Mouse (Mus musculus) heart, embryonic 15.5 days (tissue): ENCODE measurements around the gene Kcnd3. TPM values are rescaled to one million over a fixed set of nuclear protein-coding genes. Genes with fewer than 3 reads are reported as not detected.

Source experiments
- ATAC-seq: fragments of 200-750 bp; cut with Nextera tagmentation; replicated peaks from 2 replicates; pipeline ENCODE4 v1.8.0; 2017; ENCODE audit warnings: low read depth, moderate TSS enrichment; ENCODE audit not compliant: insufficient number of reproducible peaks, insufficient read depth, low FRiP score
- H3K27ac ChIP-seq: fragments of 300-500 bp; sonication (generic); 2 replicates; pipeline ENCODE4 v1.5.1; 2015; ENCODE audit warnings: mild to moderate bottlenecking, inconsistent platforms
- H3K27me3 ChIP-seq: fragments of 300-500 bp; sonication (generic); 2 replicates; pipeline ENCODE4 v1.6.1; 2015; ENCODE audit warnings: inconsistent platforms
- H3K36me3 ChIP-seq: fragments of 300-500 bp; sonication (generic); 2 replicates; pipeline ENCODE4 v1.6.1; 2015; ENCODE audit warnings: mild to moderate bottlenecking, inconsistent platforms
- H3K4me1 ChIP-seq: fragments of 300-500 bp; sonication (generic); replicated peaks from 2 replicates; pipeline ENCODE4 v1.6.1; 2015; ENCODE audit warnings: inconsistent platforms
- H3K4me2 ChIP-seq: fragments of 300-500 bp; sonication (generic); 2 replicates; pipeline ENCODE4 v1.6.1; 2015; ENCODE audit warnings: inconsistent platforms, mild to moderate bottlenecking, moderate library complexity
- H3K4me3 ChIP-seq: fragments of 300-500 bp; sonication (generic); 2 replicates; pipeline ENCODE4 v1.5.1; 2015; ENCODE audit warnings: mild to moderate bottlenecking, inconsistent platforms
- H3K9ac ChIP-seq: fragments of 300-500 bp; sonication (generic); 2 replicates; pipeline ENCODE4 v1.6.1; 2015; ENCODE audit warnings: mild to moderate bottlenecking, inconsistent platforms
- H3K9me3 ChIP-seq: fragments of 300-500 bp; sonication (generic); replicated peaks from 2 replicates; pipeline ENCODE4 v1.6.1; 2016; ENCODE audit warnings: inconsistent platforms
- WGBS: fragments of 180-500 bp; shearing (Covaris S2); methylation state at CpG from one replicate; pipeline ENCODE4 v1.1.7; 2015; ENCODE audit warnings: mixed read lengths; 5-methylcytosine and 5-hydroxymethylcytosine counted together
- polyA plus RNA-seq: library from polyadenylated mRNA; unstranded; fragments of >200 nt; fragmentation: Nextera tagmentation; extraction: Ambion mirVana; gene quantifications from 2 replicates; pipeline ENCODE4 v1.2.1, GENCODE M21; 2015

The Kcnd3 gene
- polyA plus RNA-seq, result 0.44 and 0.74 TPM in 2 replicates

DNA sequence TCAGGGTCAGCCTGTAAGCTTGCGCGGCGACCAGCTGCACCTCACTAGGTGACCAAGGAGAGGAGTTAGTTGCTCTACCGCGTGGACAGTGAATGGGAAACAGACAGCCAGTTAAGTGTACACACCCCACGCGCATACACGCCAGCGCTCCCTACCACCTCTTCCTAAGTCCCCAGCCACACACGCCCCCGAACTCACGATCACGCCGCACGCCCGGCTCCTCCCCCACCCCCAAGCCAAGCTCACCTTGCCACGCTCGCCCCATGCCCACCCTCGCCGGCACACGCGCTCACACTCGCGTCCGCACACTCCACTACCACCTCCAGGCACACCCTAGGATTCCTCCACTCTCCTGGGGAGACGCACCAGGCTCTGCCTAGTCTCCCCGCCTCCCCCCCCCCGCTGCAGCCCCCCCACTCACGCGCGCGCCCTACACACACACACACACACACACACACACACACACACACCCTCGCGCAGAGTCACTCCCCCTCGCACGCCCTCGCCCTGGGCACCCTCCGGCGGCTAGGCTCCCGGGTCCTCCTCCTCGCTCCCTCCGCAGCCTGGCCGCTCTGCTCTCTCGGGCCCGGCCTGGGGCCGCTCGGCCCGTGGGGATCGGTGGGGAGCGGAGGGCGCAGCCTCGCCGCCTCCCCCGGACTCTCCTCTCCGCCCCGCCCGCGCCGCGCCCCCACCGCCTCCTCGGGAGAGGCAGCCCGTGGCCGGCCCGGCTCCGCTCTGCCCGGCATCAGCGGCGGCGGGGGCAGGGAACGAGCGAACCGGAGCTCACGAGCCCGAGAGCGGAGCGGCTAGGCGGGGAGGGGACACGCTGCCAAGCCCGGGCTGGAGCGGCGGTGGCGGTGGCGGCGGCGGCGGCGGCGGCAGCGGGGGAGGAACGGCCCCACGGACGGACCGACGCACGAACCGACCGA, at the start of gene Kcnd3:
Gene Kcnd3, plus strand, starts transcription at position 704 of the 929 bp plus-strand sequence.
- peak within 1 kb of the TSS; percentile 59 for H3K9ac ChIP-seq
- peaks cover 66% of the 10 kb centered on the region for H3K27me3 ChIP-seq
- no peaks in the 10 kb centered on the region for H3K36me3 ChIP-seq
- peak within 1 kb of the TSS; percentile 100 for H3K4me2 ChIP-seq
- peak within 1 kb of the TSS; percentile 66 for H3K4me3 ChIP-seq
- 1% methylated on average over 57 of the region's 98 CpGs for WGBS
- H3K27ac ChIP-seq, result no peak within 1 kb of the TSS
- H3K4me1 ChIP-seq, result peaks cover 25% of the 10 kb centered on the region
- H3K9me3 ChIP-seq, result no peaks in the 10 kb centered on the region
- ATAC-seq, result peak; percentile 50

DNA sequence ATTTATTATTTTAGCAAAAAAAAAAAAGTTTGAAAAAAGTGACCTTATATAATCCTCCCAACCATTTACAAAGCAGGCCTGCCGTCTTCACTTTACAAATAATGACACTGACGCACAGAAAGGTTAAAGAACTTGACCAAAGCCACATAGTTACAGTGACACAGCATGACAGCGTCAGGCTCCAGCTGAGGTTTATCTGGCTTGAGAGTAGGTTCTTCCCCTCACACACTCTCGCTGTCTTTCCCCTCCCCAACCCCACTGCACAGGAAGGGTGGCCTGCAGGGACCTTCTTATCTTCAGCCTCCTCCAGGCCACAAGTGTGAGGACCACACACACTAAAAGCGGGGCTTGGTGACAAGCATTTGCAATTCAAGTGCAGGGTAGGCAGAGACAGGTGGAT, 49.5 kb upstream of the Kcnd3 start:
- peak; percentile 42; the same call in 1 of the 2 replicates for ATAC-seq
- Histone ChIP-seq H3K36me3 (no peaks in the 10 kb centered on the region), H3K9ac (no peak overlapping the region), H3K4me2 (no peak overlapping the region), H3K27ac (no peak overlapping the region), H3K27me3 (no peaks in the 10 kb centered on the region), H3K9me3 (no peaks in the 10 kb centered on the region), H3K4me3 (no peak overlapping the region), H3K4me1 (peaks cover 7% of the 10 kb centered on the region)
- 25% methylated on average over 5 of the region's 5 CpGs for WGBS

DNA sequence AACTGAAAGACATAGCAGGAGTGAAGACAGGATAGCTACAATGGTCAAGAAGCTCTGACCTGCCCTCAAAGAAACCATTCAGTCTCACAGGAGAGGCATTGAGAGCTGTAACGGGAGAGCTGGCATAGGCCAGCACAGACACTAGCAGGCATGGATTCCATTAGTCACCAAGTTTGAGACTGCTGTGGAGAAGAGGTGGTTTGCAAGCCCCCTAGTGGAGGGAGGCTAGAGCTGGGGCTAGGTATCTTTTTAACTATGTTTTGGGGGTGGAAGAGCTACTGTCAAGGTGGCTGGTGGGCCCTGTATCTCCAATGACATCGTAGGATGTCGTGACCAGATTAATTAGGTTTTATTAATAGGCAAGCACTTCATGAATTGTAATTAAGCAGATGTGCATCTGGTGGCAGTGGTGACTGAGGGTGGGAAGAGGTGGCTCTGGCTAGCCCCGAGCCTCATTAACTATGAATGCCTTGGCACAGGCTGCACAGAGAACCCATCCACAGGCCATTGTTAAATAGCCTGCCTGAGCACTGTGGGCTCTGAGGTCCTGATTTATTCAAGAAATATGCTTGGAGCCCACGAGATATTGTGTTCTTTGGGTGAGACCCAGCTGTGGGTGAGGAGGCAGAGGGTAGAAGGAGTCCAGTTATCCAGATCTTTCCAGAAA, 48.6 kb upstream of the Kcnd3 start:
- Histone ChIP-seq H3K9me3 (no peaks in the 10 kb centered on the region), H3K36me3 (no peaks in the 10 kb centered on the region), H3K4me2 (no peak overlapping the region), H3K9ac (no peak overlapping the region), H3K4me1 (peaks cover 7% of the 10 kb centered on the region), H3K27ac (peak overlapping the region; percentile 39), H3K4me3 (no peak overlapping the region), H3K27me3 (no peaks in the 10 kb centered on the region)
- ATAC-seq, result peak; percentile 36; the same call in 1 of the 2 replicates
- WGBS, result 61% methylated on average over 5 of the region's 5 CpGs

DNA sequence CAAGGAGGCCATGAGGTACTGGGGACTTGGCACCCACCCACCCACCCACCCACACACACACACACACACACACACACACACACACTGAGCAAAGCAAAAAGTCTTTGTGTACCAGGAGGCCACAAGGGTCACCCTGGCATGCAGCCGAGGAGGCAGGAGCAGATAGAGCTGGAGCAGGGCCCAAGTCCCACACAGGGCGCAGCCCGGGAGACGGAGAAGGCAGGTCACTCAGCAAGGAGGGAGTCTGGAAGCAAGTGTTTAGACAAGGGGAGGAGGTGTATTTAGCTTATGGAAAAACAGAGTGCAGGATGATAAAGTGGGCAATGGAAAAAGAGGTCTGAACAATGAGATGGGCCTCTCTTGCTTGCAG, 48.1 kb upstream of the Kcnd3 start:
- WGBS, result 24% methylated on average over 4 of the region's 4 CpGs
- Histone ChIP-seq H3K4me3 (no peak overlapping the region), H3K27me3 (no peaks in the 10 kb centered on the region), H3K27ac (peak overlapping the region; percentile 46), H3K9ac (no peak overlapping the region), H3K36me3 (no peaks in the 10 kb centered on the region), H3K4me1 (peaks cover 7% of the 10 kb centered on the region), H3K9me3 (no peaks in the 10 kb centered on the region), H3K4me2 (no peak overlapping the region)
- ATAC-seq, result peak; percentile 80

GRCm38 (mm10) chr3:105405516-105405915, 46.6 kb upstream of the Kcnd3 start:
- no peak for ATAC-seq
- H3K4me1 ChIP-seq, result peaks cover 7% of the 10 kb centered on the region
- no peaks in the 10 kb centered on the region for H3K27me3 ChIP-seq
- no peaks in the 10 kb centered on the region for H3K36me3 ChIP-seq
- no peak overlapping the region for H3K9ac ChIP-seq
- no peak overlapping the region for H3K4me2 ChIP-seq
- no peaks in the 10 kb centered on the region for H3K9me3 ChIP-seq
- no peak overlapping the region for H3K27ac ChIP-seq
- WGBS, result 74% methylated on average over 7 of the region's 7 CpGs
- no peak overlapping the region for H3K4me3 ChIP-seq

- no peak overlapping the region for H3K4me3 ChIP-seq
- H3K4me1 ChIP-seq, result peaks cover 7% of the 10 kb centered on the region
- WGBS, result 43% methylated on average over 7 of the region's 7 CpGs
- H3K9me3 ChIP-seq, result no peaks in the 10 kb centered on the region
- no peak overlapping the region for H3K27ac ChIP-seq
- no peak overlapping the region for H3K4me2 ChIP-seq
- no peak for ATAC-seq
- H3K9ac ChIP-seq, result no peak overlapping the region
- H3K27me3 ChIP-seq, result no peaks in the 10 kb centered on the region
- H3K36me3 ChIP-seq, result no peaks in the 10 kb centered on the region
These were observed 46.1 kb upstream of the Kcnd3 start for GRCm38 (mm10) chr3:105406036-105406435.

DNA sequence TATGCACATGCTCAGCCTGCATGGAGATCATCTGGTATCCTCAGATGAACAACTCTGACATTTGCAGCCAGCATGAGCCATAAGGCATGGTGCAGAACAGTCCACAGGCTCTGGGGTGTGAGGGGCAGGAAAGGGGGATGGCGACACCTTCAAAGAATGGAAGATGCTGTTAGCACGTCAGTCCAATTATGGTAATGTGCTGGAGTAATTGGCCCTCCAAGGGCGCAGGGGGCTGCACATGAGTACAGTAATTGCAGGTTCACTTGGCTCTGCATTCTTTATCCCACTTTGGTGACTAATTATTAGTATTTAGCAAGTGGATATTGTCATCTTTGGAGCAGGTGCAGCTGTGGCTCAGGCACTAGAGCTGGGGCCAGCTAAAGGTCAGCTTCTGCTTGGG, 43.9 kb upstream of the Kcnd3 start:
- H3K27ac ChIP-seq, result no peak overlapping the region
- no peaks in the 10 kb centered on the region for H3K36me3 ChIP-seq
- ATAC-seq, result no peak
- no peaks in the 10 kb centered on the region for H3K9me3 ChIP-seq
- H3K27me3 ChIP-seq, result no peaks in the 10 kb centered on the region
- 81% methylated on average over 3 of the region's 3 CpGs for WGBS
- no peak overlapping the region for H3K9ac ChIP-seq
- H3K4me1 ChIP-seq, result peaks cover 5% of the 10 kb centered on the region
- H3K4me2 ChIP-seq, result no peak overlapping the region
- no peak overlapping the region for H3K4me3 ChIP-seq

DNA sequence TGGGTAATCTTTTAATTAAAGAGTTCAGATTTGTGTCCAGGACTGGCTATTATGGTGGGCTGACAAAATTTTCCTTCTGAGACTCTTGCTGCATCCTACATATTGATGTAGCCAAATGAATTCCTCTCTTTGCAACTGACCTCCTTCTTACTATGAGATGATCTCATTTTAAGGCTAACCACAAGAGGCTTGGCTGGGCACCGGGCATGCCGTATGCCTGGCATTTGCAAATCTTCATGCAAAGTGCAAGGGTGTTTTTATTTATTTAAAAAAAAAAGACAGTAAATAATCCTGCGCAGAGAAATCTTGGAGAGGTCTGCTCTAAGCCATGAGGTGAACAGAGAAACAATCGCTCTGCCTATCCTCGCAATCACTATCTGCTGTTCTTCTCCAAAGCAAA, 41.3 kb upstream of the Kcnd3 start:
- Histone ChIP-seq H3K36me3 (no peaks in the 10 kb centered on the region), H3K4me2 (no peak overlapping the region), H3K27me3 (no peaks in the 10 kb centered on the region), H3K4me1 (no peaks in the 10 kb centered on the region; the same call in 1 of the 2 replicates), H3K9me3 (no peaks in the 10 kb centered on the region), H3K4me3 (no peak overlapping the region), H3K27ac (no peak overlapping the region), H3K9ac (no peak overlapping the region)
- WGBS, result 93% methylated on average over 5 of the region's 5 CpGs
- ATAC-seq, result no peak

GRCm38 (mm10) chr3:105411776-105412175, 40.4 kb upstream of the Kcnd3 start:
- 75% methylated on average over 4 of the region's 4 CpGs for whole genome bisulfite sequencing
- no peak overlapping the region for H3K9ac ChIP-seq
- ATAC-seq, result no peak
- H3K27me3 ChIP-seq, result no peaks in the 10 kb centered on the region
- H3K4me2 ChIP-seq, result no peak overlapping the region
- H3K27ac ChIP-seq, result no peak overlapping the region
- no peak overlapping the region for H3K4me3 ChIP-seq
- no peaks in the 10 kb centered on the region for H3K4me1 ChIP-seq
- H3K36me3 ChIP-seq, result no peaks in the 10 kb centered on the region
- no peaks in the 10 kb centered on the region for H3K9me3 ChIP-seq

GRCm38 (mm10) chr3:105412229-105412628, 39.9 kb upstream of the Kcnd3 start:
- Histone ChIP-seq H3K27ac (no peak overlapping the region), H3K4me3 (no peak overlapping the region), H3K4me1 (no peaks in the 10 kb centered on the region), H3K27me3 (no peaks in the 10 kb centered on the region), H3K9ac (no peak overlapping the region), H3K36me3 (no peaks in the 10 kb centered on the region), H3K9me3 (no peaks in the 10 kb centered on the region), H3K4me2 (no peak overlapping the region)
- 62% methylated on average over 2 of the region's 2 CpGs for WGBS
- no peak for ATAC-seq

GRCm38 (mm10) chr3:105412681-105413080, 39.4 kb upstream of the Kcnd3 start:
- Histone ChIP-seq H3K9ac (no peak overlapping the region), H3K4me2 (no peak overlapping the region), H3K36me3 (no peaks in the 10 kb centered on the region), H3K4me3 (no peak overlapping the region), H3K9me3 (no peaks in the 10 kb centered on the region), H3K27ac (no peak overlapping the region), H3K27me3 (no peaks in the 10 kb centered on the region), H3K4me1 (no peaks in the 10 kb centered on the region)
- no peak for ATAC-seq
